Mouse (Mus musculus): ENCODE measurements around the gene Zfp978. TPM values are rescaled to one million over a fixed set of nuclear protein-coding genes. Genes with fewer than 3 reads are reported as not detected.
"Not testable (repeated sequence)": the region's sequence is repeated elsewhere in the genome, so short reads cannot be mapped to it uniquely, and the experiment has no call there.

Zfp978 gene
- polyA plus RNA-seq, 1 experiment from 2014 or later: not detected

DNA sequence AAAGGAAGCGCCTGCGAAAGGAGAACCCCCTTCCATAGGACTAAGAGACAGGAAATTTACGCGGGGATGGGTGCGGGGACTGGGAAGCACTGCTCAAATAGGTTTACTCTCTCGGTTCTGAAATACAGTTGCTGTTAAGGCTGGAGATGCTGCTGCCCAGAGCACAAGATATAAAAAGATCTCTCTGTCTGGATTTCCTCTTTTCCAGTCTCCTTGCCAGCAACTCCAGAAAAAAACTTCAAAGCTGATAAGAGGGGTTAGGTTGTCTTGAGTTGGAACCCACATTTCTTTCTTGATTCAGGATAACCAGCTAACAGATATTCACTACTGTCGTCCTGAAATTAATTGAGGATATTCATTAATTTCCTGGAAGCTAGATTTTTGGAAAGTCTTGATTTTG is 57.2 kb downstream of the Zfp978 start:
- peaks cover 41% of the 10 kb centered on the region for H3K9me3 ChIP-seq (replicated peaks)
- H3K4me2 ChIP-seq (replicated peaks): not testable (repeated sequence)
- WGBS: 53% methylated on average over 7 of the region's 7 CpGs

DNA sequence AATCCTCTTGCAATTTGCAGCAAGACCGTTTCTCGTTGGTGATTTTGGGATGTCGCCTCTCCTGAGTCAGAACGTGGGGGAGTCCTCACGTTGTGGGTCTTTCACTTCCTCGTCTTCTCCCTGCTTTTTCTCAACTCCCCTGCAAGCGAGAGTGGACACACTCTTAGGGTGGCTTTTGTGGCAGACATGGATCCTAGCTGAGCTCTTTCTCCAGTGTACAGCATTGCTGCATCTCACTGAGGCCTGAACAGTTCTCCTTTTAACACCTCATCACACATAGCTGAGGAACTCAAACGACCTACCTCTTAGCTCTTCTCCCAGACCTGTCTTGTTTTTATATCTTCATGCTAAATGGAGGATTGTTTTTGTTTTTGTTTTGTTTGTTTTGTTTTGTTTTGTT is 58.1 kb downstream of the Zfp978 start:
- not testable (repeated sequence) for H3K4me2 ChIP-seq (replicated peaks); H3K4me1 ChIP-seq; H3K36me3 ChIP-seq; H3K27ac ChIP-seq (replicated peaks); H3K4me3 ChIP-seq (replicated peaks); ATAC-seq (ENCODE audit: insufficient number of reproducible peaks, low FRiP score, low TSS enrichment, low read depth); H3K9ac ChIP-seq; H3K27me3 ChIP-seq
- 80% methylated on average over 8 of the region's 8 CpGs for WGBS
- peaks cover 46% of the 10 kb centered on the region for H3K9me3 ChIP-seq (replicated peaks)

More for the DNA sequence above, 57.2 kb downstream of the Zfp978 start:
- H3K27ac ChIP-seq (replicated peaks); H3K4me3 ChIP-seq (replicated peaks); H3K4me1 ChIP-seq; H3K27me3 ChIP-seq; H3K36me3 ChIP-seq; ATAC-seq (ENCODE audit: insufficient number of reproducible peaks, low FRiP score, low TSS enrichment, low read depth); H3K9ac ChIP-seq: not testable (repeated sequence)

DNA sequence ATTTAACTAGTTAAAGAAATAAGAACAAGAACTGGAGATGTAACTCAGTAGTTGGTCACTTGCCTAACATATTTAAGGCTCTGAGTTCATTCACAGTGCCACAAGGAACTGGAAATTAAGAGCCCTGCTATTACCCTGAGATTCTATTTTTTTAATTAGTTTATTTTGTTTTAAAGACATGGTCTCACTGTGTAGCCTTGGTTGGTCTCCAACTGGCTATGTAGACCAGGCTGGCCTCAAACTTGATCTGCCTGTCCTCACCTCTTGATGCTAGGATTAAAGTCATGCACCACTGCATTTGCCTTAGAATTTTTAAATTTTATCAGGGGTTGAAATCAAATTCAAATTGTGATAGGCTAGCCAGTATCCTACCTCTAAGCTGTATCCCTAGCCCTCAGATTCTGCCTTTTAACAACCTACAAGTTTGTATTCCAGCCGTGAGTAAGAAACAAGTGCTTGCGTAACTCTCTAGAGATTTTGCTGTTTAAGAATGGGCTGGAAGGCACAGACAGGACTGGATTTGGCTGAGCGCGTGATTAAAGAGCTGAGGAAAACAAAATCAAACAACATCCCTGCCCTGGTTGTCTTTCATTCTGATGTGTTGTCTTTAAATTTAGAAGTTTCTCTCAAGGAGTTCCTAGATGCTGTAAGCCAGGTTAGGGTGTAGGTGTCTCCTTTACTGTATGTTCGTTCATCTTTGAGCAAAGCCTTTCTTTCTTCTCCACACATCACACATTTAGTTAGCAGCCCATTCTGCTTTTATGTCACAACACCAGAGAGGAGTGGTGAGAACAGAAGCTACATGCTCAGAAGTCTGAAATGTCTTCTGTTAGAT is 58.9 kb downstream of the Zfp978 start:
- not testable (repeated sequence) for H3K4me1 ChIP-seq; H3K36me3 ChIP-seq; H3K27ac ChIP-seq (replicated peaks); H3K4me3 ChIP-seq (replicated peaks); H3K9ac ChIP-seq; H3K27me3 ChIP-seq; H3K4me2 ChIP-seq (replicated peaks)
- ATAC-seq (ENCODE audit: insufficient number of reproducible peaks, low FRiP score, low TSS enrichment, low read depth): peak; percentile 17; the same call in 1 of the 2 replicates
- WGBS: 76% methylated on average over 5 of the region's 5 CpGs
- H3K9me3 ChIP-seq (replicated peaks): peaks cover 50% of the 10 kb centered on the region

DNA sequence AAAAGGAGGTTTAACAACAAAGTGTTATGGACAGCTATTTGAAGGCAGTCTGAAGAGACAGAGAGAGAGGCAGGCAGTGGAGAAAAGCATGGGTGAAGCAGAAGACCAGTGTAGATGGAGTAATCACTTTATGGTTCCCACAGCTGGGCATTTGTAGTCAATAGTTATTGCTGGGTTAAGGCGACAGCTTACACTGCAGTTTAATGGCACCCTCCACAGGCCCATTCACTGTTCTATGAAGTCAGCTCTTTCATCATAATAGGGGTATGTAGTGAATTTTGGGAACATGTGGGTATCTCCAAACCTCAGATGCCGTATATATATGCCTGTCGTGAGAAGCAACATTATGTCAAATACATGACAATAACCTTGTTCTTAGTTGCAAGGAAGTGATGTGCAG is 59.7 kb downstream of the Zfp978 start:
- ATAC-seq (ENCODE audit: insufficient number of reproducible peaks, low FRiP score, low TSS enrichment, low read depth): no peak
- WGBS: 63% methylated on average over 3 of the region's 3 CpGs
- H3K4me1 ChIP-seq: no peaks in the 10 kb centered on the region
- no peak overlapping the region for H3K4me3 ChIP-seq (replicated peaks)
- no peak overlapping the region for H3K27ac ChIP-seq (replicated peaks)
- H3K4me2 ChIP-seq (replicated peaks): no peak overlapping the region
- no peak overlapping the region for H3K9ac ChIP-seq
- H3K27me3 ChIP-seq: no peaks in the 10 kb centered on the region
- peaks cover 59% of the 10 kb centered on the region for H3K9me3 ChIP-seq (replicated peaks)
- H3K36me3 ChIP-seq: no peaks in the 10 kb centered on the region

DNA sequence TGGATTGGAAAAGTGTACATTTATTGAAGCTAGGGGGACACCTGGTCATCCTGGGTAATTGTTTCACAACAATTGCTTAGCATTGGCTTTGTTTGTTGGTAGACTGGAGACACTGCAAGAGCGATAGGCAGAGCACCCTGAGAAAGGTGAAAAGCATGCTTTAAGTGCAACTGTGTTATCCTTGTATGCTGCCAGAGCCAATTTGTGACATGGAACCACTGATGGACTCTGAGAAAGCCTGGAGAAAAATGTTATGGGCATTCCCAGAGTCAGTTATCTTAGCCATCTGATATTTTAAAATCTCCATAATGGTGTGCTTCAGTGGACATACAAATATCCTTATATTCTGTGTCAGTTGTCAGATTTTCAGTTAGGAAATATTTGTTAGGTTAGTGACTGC is 60.2 kb downstream of the Zfp978 start:
- not testable (repeated sequence) for H3K4me2 ChIP-seq (replicated peaks); H3K27ac ChIP-seq (replicated peaks); ATAC-seq (ENCODE audit: insufficient number of reproducible peaks, low FRiP score, low TSS enrichment, low read depth); H3K4me3 ChIP-seq (replicated peaks); H3K4me1 ChIP-seq; H3K27me3 ChIP-seq; H3K36me3 ChIP-seq; H3K9ac ChIP-seq
- WGBS: 21% methylated on average over 1 of the region's 1 CpGs
- H3K9me3 ChIP-seq (replicated peaks): peaks cover 56% of the 10 kb centered on the region

DNA sequence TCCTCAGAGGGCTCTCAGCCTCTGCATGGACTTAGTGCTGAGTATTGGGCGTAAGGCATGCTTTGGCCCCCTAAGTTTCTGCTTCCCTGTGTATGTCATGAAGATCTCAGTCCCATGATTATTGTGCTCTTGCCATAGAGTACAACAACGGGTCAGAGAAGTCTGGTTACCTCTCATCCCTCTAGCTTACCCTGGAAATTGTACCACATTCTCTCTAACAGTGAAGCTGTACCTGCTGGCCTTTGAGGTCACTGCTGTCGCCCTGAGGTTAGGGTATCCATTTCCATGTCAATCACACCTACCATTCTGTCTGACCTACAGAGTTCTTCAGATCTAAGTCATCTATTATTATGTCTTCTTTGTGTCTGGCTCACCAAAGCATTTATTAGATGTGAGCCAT is 62.0 kb downstream of the Zfp978 start:
- Histone ChIP-seq H3K27me3 (no peaks in the 10 kb centered on the region), H3K4me2 (replicated peaks) (no peak overlapping the region), H3K4me1 (no peaks in the 10 kb centered on the region), H3K27ac (replicated peaks) (no peak overlapping the region), H3K36me3 (no peaks in the 10 kb centered on the region), H3K9ac (no peak overlapping the region), H3K9me3 (replicated peaks) (peaks cover 45% of the 10 kb centered on the region), H3K4me3 (replicated peaks) (no peak overlapping the region)
- 44% methylated on average over 3 of the region's 3 CpGs for WGBS
- no peak for ATAC-seq (ENCODE audit: insufficient number of reproducible peaks, low FRiP score, low TSS enrichment, low read depth)

DNA sequence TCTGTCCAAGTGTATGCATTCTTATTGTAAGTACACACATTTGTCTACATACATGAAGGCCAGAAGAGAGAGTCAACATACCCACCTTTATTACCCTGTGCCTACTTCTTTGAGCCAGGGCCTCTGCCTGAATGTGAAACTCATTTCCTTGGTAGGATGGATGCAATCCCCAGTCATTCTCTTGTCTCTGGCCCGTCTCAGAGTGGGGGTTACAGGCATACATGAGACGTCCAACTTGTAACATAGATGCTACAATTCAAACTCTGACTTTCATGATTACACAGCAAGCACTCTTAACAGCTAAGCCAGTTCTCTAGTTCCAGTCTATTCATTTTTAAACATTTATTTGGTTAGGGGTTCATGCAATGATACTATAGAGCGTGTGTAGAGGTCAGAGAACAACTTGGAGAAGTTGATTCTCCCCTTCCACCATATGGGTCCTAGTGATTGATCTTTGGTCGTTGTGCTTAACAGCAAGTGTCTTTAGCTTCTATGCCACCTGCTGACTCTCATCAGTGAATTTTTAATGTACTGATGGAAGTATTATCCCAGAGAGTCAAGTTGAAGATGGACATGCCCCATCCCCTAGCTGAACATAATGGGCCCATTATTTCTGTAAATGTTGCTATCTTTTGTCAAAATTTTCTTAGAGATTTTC is 62.7 kb downstream of the Zfp978 start:
- Histone ChIP-seq H3K27me3 (no peaks in the 10 kb centered on the region), H3K9me3 (replicated peaks) (peaks cover 48% of the 10 kb centered on the region), H3K4me1 (no peaks in the 10 kb centered on the region), H3K4me2 (replicated peaks) (no peak overlapping the region), H3K27ac (replicated peaks) (no peak overlapping the region), H3K9ac (no peak overlapping the region), H3K36me3 (no peaks in the 10 kb centered on the region), H3K4me3 (replicated peaks) (no peak overlapping the region)
- WGBS: 57% methylated on average over 4 of the region's 4 CpGs
- no peak for ATAC-seq (ENCODE audit: insufficient number of reproducible peaks, low FRiP score, low TSS enrichment, low read depth)

DNA sequence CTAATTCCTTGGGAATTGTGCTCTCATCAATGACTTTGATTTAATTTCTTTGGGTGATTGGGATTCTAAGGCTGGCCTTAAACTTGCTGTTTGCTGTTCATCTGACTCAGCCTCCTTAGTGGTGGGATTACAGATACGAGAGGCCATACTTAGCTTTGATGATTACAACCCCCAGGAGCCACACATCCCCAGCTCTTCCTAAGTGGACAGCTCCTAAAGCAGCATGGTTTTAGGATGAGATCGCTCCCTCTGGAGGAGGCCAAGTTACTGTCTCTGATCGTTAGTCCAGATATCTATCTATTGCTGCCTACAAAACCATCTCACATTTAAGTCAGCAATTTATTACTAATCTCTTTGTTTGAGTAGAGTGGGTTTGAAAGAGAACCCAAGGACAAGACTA is 63.3 kb downstream of the Zfp978 start:
- not testable (repeated sequence) for H3K36me3 ChIP-seq; H3K27ac ChIP-seq (replicated peaks); H3K9ac ChIP-seq; H3K4me1 ChIP-seq; H3K27me3 ChIP-seq; ATAC-seq (ENCODE audit: insufficient number of reproducible peaks, low FRiP score, low TSS enrichment, low read depth); H3K4me2 ChIP-seq (replicated peaks); H3K4me3 ChIP-seq (replicated peaks)
- H3K9me3 ChIP-seq (replicated peaks): peaks cover 46% of the 10 kb centered on the region
- WGBS: 47% methylated on average over 3 of the region's 3 CpGs

DNA sequence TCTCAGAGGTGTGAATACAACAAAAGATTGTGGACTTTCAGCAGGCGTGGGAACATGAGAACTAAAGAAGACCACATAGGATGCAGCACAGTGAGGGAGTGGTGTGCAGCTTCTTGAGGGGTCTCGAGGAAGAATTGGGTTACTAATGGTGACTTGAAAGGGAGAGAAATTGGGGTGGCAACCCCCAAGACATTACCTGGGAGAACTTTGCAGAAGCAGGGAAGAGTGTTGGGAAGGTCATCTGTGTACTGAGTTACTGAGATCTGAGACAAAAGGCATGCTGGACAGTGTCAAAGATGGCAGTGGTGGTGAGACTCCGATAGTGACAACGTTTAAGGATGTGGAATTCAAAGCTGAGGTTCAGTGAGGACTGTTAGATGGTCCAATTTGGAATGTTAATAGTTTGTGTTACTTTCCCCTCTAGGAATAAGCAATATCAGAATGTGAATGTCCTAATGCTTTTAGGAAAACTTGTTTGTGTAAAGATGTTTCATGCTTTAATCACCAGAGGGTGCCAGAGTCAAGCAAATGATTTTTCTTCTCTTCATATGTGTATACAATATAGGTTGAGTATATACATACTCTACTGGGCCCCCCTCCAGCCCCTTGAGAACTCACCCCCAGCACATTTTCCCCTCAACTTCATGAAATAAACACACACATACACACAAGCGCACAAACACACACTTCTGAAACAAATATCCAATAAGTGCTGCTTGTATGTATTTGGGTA is 64.7 kb downstream of the Zfp978 start:
- not testable (repeated sequence) for ATAC-seq (ENCODE audit: insufficient number of reproducible peaks, low FRiP score, low TSS enrichment, low read depth); H3K27ac ChIP-seq (replicated peaks); H3K27me3 ChIP-seq; H3K4me3 ChIP-seq (replicated peaks); H3K4me2 ChIP-seq (replicated peaks); H3K36me3 ChIP-seq; H3K4me1 ChIP-seq; H3K9ac ChIP-seq
- peaks cover 47% of the 10 kb centered on the region for H3K9me3 ChIP-seq (replicated peaks)
- WGBS: 50% methylated on average over 5 of the region's 5 CpGs

DNA sequence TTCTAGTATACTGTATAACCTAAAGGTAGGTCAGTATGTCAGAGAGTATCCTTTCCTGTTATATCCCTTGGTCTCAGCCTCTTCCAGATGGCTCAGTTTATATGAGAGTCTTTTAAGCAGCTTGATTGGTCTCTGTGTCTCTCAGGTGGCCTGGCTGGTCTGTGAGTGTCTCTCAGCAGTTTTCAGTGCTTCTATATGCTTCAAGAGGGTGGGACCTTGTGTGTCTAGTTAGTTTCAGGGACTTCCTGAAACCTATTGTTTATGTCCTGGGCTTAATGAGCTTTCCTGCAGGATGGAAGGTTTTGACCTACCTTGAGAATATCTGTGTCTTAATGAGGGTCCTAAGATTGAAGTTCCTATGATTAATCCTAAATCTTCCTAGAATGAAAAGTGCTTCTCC is 69.5 kb downstream of the Zfp978 start:
- Histone ChIP-seq H3K9me3 (replicated peaks) (peaks cover 37% of the 10 kb centered on the region), H3K9ac (no peak overlapping the region), H3K27me3 (no peaks in the 10 kb centered on the region), H3K4me2 (replicated peaks) (no peak overlapping the region), H3K4me1 (no peaks in the 10 kb centered on the region), H3K4me3 (replicated peaks) (no peak overlapping the region), H3K36me3 (no peaks in the 10 kb centered on the region), H3K27ac (replicated peaks) (no peak overlapping the region)
- ATAC-seq (ENCODE audit: insufficient number of reproducible peaks, low FRiP score, low TSS enrichment, low read depth): no peak

DNA sequence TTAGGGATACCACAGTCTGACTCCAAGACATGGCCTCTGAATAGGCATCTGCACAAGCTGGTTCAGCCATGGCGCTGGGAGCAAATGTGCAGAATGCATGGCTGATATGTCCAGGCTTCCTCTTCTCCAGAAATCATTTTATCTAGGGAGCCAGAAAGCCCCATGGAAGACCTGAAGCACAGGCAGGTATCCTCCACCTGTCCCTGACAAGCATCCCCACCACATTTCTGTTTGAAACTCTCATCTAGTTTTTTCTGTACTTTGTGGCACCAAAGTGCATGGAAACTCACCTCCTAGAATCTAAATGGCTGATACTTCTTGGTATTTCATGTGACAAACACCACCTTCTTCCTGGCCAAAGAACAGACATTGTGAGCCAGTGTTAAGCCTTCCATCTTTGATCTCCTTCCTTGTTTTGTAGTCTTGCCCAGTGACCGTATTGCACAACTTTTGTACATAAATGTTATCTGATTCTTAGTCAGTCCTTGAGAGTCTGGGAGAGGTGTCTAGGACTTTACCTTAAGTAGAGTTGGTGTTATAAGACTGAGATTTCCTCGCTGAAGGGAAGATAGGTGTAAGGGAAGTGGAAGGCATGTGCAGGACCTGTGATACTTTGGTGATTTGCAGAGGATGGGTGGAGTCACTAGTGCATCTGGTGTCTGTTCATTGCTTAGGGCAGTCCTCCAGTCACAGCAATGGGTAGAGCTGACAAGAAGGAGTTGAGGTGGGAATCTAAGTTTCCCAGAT is 70.8 kb downstream of the Zfp978 start:
- WGBS: 71% methylated on average over 3 of the region's 3 CpGs
- peaks cover 39% of the 10 kb centered on the region for H3K9me3 ChIP-seq (replicated peaks)

More for the DNA sequence above, 70.8 kb downstream of the Zfp978 start:
- H3K4me1 ChIP-seq; H3K27me3 ChIP-seq; H3K9ac ChIP-seq; H3K4me2 ChIP-seq (replicated peaks); H3K4me3 ChIP-seq (replicated peaks); H3K27ac ChIP-seq (replicated peaks); H3K36me3 ChIP-seq: not testable (repeated sequence)
- peak; percentile 31 for ATAC-seq (ENCODE audit: insufficient number of reproducible peaks, low FRiP score, low TSS enrichment, low read depth)

All from embryonic facial prominence, embryonic 15.5 days (tissue).